Mouse (Mus musculus): ENCODE measurements around the gene Cyp26c1. TPM values are rescaled to one million over a fixed set of nuclear protein-coding genes. Genes with fewer than 3 reads are reported as not detected.
A peak's percentile ranks its signal among the peaks of the same experiment; 100 is the strongest.

Gene Cyp26c1
- polyA plus RNA-seq, 1 experiment = not detected

DNA sequence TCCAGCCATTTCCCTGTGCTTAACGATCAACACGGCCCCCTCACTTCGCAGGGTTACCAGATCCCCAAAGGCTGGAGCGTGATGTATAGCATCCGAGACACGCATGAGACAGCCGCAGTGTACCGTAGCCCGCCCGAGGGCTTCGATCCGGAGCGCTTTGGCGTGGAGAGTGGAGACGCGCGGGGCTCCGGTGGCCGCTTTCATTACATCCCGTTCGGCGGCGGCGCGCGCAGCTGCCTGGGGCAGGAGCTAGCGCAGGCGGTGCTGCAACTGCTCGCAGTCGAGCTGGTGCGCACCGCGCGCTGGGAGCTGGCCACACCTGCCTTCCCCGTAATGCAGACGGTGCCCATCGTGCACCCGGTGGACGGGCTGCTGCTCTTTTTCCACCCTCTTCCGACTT, 7.5 kb downstream of the Cyp26c1 start:
- TF ChIP-seq POLR2A (IDR thresholded peaks at IDR 0.05; ENCODE audit: control insufficient read depth, low read depth, low read length) (no peak), CTCF (IDR thresholded peaks at IDR 0.05; ENCODE audit: control insufficient read depth, insufficient read depth, insufficient replicate concordance, low read depth, low read length) (no peak)
- no peak overlapping the region; the same call in 1 of the 2 replicates for H3K4me3 ChIP-seq (ENCODE audit: control insufficient read depth, low read depth, low read length)
- H3K36me3 ChIP-seq (ENCODE audit: control insufficient read depth, insufficient read depth, low read length) = no peaks in the 10 kb centered on the region
- H3K27ac ChIP-seq (ENCODE audit: control insufficient read depth, insufficient read depth, low read depth, low read length) = no peak overlapping the region
- no peaks in the 10 kb centered on the region for H3K27me3 ChIP-seq (ENCODE audit: control insufficient read depth, insufficient read depth, low read length)
- peaks cover 16% of the 10 kb centered on the region for H3K4me1 ChIP-seq (ENCODE audit: control insufficient read depth, insufficient read depth, low read length)

DNA sequence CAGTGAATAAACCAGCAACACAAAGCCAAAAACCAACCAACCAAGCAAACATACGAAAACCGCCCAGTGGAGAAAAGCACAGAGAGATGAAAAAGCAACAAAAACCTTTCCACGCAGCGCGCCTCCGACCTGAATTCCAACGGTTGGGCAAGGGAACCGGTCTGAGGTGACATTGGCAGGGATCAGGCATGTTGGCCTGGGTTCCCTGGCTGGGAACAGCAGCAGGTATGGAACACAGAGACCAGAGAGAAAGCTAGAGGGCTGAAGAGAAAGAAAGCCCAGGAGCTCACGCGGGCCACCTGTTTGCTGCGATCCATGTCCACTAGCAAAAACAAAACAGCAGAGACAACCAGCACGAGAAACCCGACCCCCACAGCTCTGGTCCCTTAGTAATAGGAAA, 9.8 kb downstream of the Cyp26c1 start:
- TF ChIP-seq CTCF (IDR thresholded peaks at IDR 0.05; ENCODE audit: control insufficient read depth, insufficient read depth, insufficient replicate concordance, low read depth, low read length) (no peak), POLR2A (IDR thresholded peaks at IDR 0.05; ENCODE audit: control insufficient read depth, low read depth, low read length) (no peak)
- no peaks in the 10 kb centered on the region for H3K36me3 ChIP-seq (ENCODE audit: control insufficient read depth, insufficient read depth, low read length)
- H3K27ac ChIP-seq (ENCODE audit: control insufficient read depth, insufficient read depth, low read depth, low read length) = no peak overlapping the region
- H3K27me3 ChIP-seq (ENCODE audit: control insufficient read depth, insufficient read depth, low read length) = no peaks in the 10 kb centered on the region
- H3K4me1 ChIP-seq (ENCODE audit: control insufficient read depth, insufficient read depth, low read length) = peaks cover 26% of the 10 kb centered on the region
- H3K4me3 ChIP-seq (ENCODE audit: control insufficient read depth, low read depth, low read length) = no peak overlapping the region

DNA sequence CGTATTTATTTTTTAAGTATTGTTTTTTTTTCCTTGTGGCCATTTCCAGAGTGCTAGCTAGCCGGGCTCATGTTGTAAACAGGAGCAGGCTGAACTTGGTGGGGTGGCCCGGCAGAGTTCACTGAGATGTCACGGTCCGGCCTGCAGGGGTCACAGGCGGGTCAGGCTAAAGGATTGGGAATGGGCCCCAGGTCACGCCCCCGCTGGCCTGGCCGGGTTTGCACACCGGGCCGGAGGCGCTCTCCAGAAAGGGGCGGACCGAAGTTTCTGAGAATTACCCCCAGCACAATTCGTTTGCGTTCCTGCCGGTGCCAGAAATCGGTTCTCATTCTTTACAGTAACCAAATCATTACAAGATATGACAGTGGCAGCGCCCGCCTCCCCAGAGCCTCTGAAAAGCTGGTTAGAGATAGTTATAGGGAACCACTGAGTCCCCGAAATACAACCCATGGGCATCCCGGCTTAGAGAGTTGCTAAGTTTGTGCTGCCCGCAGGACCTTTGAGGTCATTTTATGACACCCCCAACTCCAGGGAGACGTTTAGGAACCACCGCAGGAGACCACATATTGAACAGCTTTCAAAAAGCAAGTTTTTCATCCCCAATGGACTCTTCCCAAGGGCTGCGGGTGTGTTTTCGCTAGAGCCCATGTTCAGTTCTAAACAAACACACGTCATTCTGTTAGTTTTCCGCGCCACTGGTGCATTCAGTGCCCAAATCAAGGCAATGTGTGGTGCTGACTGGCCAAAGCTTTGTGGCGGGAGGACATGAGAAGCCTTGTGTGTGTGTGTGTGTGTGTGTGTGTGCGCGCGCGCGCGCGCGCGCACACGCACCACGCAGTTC, 10.6 kb downstream of the Cyp26c1 start:
- TF ChIP-seq POLR2A (IDR thresholded peaks at IDR 0.05; ENCODE audit: control insufficient read depth, low read depth, low read length) (no peak), CTCF (IDR thresholded peaks at IDR 0.05; ENCODE audit: control insufficient read depth, insufficient read depth, insufficient replicate concordance, low read depth, low read length) (no peak)
- no peaks in the 10 kb centered on the region for H3K27me3 ChIP-seq (ENCODE audit: control insufficient read depth, insufficient read depth, low read length)
- H3K27ac ChIP-seq (ENCODE audit: control insufficient read depth, insufficient read depth, low read depth, low read length) = no peak overlapping the region
- no peaks in the 10 kb centered on the region for H3K36me3 ChIP-seq (ENCODE audit: control insufficient read depth, insufficient read depth, low read length)
- H3K4me1 ChIP-seq (ENCODE audit: control insufficient read depth, insufficient read depth, low read length) = peaks cover 26% of the 10 kb centered on the region
- no peak overlapping the region for H3K4me3 ChIP-seq (ENCODE audit: control insufficient read depth, low read depth, low read length)

DNA sequence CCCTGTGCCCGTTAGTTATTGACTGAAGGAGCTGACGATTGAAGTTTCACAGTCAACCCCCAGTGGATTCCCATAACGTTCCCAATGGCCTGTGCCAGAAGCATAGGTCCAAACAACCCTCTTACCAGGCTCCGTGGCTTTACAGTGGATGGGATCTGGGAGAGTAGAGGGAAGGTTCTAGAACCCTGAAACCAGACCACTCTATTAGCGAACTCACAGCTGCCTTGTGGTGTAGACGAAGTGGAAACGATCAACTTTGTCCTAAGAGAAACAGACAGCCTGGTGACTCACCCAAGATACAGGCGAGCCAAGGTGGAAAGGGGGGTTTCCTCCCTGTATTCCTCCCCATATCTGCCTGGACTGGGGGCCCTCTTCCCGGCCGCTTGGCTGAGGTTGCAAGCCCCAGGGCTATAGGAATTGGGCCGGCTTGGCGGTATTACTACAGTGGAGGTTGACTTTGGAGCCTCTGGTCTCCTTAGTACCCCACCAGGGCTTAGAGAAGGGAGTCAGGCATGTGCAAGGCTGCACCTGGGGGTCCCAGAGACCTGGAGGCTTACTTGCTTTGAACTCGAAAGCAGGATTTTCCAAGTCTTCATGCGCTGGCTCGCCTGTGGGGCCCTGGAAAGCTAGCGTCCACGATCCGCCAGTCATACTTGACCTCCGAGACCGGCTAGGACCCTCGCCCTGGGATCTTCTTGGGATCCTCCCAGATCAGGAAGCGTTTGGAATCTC, 11.4 kb downstream of the Cyp26c1 start:
- H3K27me3 ChIP-seq (ENCODE audit: control insufficient read depth, insufficient read depth, low read length) = no peaks in the 10 kb centered on the region

DNA sequence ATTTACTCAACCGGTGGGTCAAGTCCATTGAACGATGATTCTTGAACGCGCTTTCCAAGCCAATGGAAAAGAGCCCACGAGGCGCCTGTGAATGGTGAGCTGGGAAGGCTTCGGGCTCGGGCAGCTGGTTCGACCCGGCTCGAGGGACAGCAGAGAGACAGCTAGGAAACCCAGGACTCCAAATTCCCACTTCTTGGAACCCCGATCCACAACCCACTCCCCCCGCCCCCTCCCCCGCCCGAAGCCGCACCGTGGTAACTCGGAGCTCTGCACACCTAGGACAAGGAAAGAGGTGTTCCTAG, 11.9 kb downstream of the Cyp26c1 start:
- Histone ChIP-seq H3K36me3 (ENCODE audit: control insufficient read depth, insufficient read depth, low read length) (no peaks in the 10 kb centered on the region), H3K4me1 (ENCODE audit: control insufficient read depth, insufficient read depth, low read length) (peaks cover 26% of the 10 kb centered on the region), H3K4me3 (ENCODE audit: control insufficient read depth, low read depth, low read length) (no peak overlapping the region), H3K27ac (ENCODE audit: control insufficient read depth, insufficient read depth, low read depth, low read length) (no peak overlapping the region), H3K27me3 (ENCODE audit: control insufficient read depth, insufficient read depth, low read length) (no peaks in the 10 kb centered on the region)
- TF ChIP-seq POLR2A (IDR thresholded peaks at IDR 0.05; ENCODE audit: control insufficient read depth, low read depth, low read length) = no peak

More for the DNA sequence above, 11.4 kb downstream of the Cyp26c1 start:
- no peak overlapping the region for H3K27ac ChIP-seq (ENCODE audit: control insufficient read depth, insufficient read depth, low read depth, low read length)
- H3K4me3 ChIP-seq (ENCODE audit: control insufficient read depth, low read depth, low read length) = no peak overlapping the region
- no peaks in the 10 kb centered on the region for H3K36me3 ChIP-seq (ENCODE audit: control insufficient read depth, insufficient read depth, low read length)
- no peak for TF ChIP-seq CTCF (IDR thresholded peaks at IDR 0.05; ENCODE audit: control insufficient read depth, insufficient read depth, insufficient replicate concordance, low read depth, low read length)
- no peak for TF ChIP-seq POLR2A (IDR thresholded peaks at IDR 0.05; ENCODE audit: control insufficient read depth, low read depth, low read length)
- peaks cover 26% of the 10 kb centered on the region for H3K4me1 ChIP-seq (ENCODE audit: control insufficient read depth, insufficient read depth, low read length)

DNA sequence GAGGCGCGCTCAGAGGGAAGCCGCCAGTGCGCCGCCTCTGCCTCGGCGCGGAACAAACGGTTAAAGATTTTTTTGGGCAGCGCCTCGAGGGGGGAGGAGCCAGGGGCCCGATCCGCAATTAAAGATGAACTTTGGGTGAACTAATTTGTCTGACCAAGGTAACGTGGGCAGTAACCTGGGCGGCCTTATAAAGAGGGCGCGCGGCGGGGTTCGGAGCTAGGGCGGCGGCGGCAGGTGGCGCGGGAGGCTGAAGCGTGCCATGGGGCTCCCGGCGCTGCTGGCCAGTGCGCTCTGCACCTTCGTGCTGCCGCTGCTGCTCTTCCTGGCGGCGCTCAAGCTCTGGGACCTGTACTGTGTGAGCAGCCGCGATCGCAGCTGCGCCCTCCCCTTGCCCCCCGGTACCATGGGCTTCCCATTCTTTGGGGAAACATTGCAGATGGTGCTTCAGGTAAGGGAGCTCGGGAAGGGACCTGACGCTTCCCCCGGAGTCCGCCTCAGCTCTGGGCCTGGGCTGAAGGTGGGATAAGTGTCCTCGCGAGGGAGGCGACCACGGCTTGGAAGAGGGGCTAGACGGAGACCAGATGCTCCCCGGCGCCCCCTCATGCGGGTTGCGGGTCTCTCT, 12.4 kb downstream of the Cyp26c1 start, which contains the start of gene Cyp26a1:
Cyp26a1 (plus strand) TSS at position 148 of the 622 bp plus-strand sequence.
- Histone ChIP-seq H3K36me3 (ENCODE audit: control insufficient read depth, insufficient read depth, low read length) (no peaks in the 10 kb centered on the region), H3K4me3 (ENCODE audit: control insufficient read depth, low read depth, low read length) (peak within 1 kb of the TSS; percentile 37), H3K27me3 (ENCODE audit: control insufficient read depth, insufficient read depth, low read length) (no peaks in the 10 kb centered on the region), H3K27ac (ENCODE audit: control insufficient read depth, insufficient read depth, low read depth, low read length) (no peak within 1 kb of the TSS), H3K4me1 (ENCODE audit: control insufficient read depth, insufficient read depth, low read length) (peaks cover 24% of the 10 kb centered on the region)
- TF ChIP-seq CTCF (IDR thresholded peaks at IDR 0.05; ENCODE audit: control insufficient read depth, insufficient read depth, insufficient replicate concordance, low read depth, low read length) (no peak), POLR2A (IDR thresholded peaks at IDR 0.05; ENCODE audit: control insufficient read depth, low read depth, low read length) (no peak)

Measured in testis, adult 2 months (tissue).